Mouse (Mus musculus) liver, embryonic 14.5 days (tissue): Measurements from ENCODE around the gene Ccdc63.

ENCODE experiments used
- CTCF ChIP-seq: IDR thresholded peaks from 2 replicates; pipeline ENCODE4 v1.5.1; 2016; ENCODE audit warnings: antibody characterized with exemption, low read depth, control low read depth
- EP300 ChIP-seq: IDR thresholded peaks from 2 replicates; pipeline ENCODE4 v1.6.1; 2016; ENCODE audit warnings: antibody characterized with exemption, low read depth

GRCm38 (mm10) chr5:122142230-122142992, 1.8 kb upstream of the Ccdc63 start:
- TF ChIP-seq CTCF (peak; percentile 90), EP300 (no peak)
